Mouse (Mus musculus): ENCODE measurements at regions not wholly inside any gene's neighbourhood (a gene's known extent, or its start where the extent isn't known, plus 50 kb on each side); places are given as distances from the start of the nearest gene placed in this dataset.

DNA sequence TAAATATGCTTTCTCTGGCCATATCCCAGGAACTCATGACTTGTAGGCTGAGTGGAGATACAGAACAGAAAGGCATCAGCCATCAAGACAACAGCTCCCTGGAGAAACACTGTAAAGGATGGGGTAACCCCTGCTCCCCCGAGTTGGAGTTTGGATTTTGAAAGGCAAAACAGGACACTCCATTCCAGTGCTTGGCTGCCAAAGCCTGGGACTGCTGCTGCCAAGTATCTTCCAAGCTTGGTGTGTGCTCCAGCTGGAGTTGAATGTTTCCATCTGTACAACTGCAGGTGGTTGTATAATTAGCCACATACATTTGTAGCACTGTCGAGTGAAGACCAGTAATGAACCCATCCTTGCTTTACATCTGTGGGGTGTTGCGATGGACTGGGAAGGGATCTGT, 62.1 kb downstream of the 4933412E24Rik start:
- POLR2A ChIA-PET = no interaction called here
- CTCF ChIA-PET = no interaction called here

- ChIA-PET CTCF (no interaction called here), POLR2A (no interaction called here)
These were observed 62.6 kb downstream of the 4933412E24Rik start for GRCm38 (mm10) chr15:59953857-59954256.

GRCm38 (mm10) chr15:59950617-59951216, 65.7 kb downstream of the 4933412E24Rik start:
- CTCF ChIA-PET = no interaction called here
- POLR2A ChIA-PET = no interaction called here

GRCm38 (mm10) chr15:59945208-59945607, 71.2 kb downstream of the 4933412E24Rik start:
- ChIA-PET POLR2A (no interaction called here), CTCF (no interaction called here)

- ChIA-PET CTCF (no interaction called here), POLR2A (interaction anchor here in 2 of 4 experiments (0.7 to 1.0 kb wide), 3 partner anchors 10 to 973 kb away, joined by 3 to 4 read pairs (median 4); no protein-coding TSS in a partner anchor)
These were observed 79.9 kb downstream of the 4933412E24Rik start for GRCm38 (mm10) chr15:59936486-59936885.

GRCm38 (mm10) chr15:59913860-59914259, 102.6 kb downstream of the 4933412E24Rik start:
- ChIA-PET POLR2A (interaction anchor here in 1 of 4 experiments (0.7 kb wide), 1 partner anchor 778 kb away, joined by 3 read pairs; no protein-coding TSS in a partner anchor), CTCF (interaction anchor here in 1 of 4 experiments (0.6 kb wide), 1 partner anchor 395 kb away, joined by 3 read pairs; no protein-coding TSS in a partner anchor)

DNA sequence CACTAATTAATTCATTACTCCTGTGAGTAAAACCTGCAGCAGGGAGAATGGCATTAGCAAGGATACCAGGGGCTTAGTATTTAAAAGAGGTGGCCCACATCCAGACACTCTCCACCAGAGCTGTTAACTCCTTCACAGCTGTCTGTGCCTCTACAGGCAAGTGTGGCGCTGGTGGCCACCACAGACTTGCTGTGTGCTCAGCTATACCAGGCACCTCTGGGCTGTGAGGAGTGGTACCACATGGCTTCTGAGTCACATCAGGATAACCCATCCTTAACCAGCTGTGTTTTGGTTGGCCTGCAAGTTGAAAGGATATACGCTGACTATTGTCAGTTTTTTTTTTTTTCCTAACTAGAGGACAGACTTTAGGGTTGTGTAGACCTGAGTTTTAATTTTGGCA, 108.1 kb downstream of the 4933412E24Rik start:
- POLR2A ChIA-PET = interaction anchor here in 1 of 4 experiments (0.7 kb wide), 1 partner anchor 156 kb away, joined by 3 read pairs; no protein-coding TSS in a partner anchor
- CTCF ChIA-PET = interaction anchor here in 1 of 4 experiments (0.6 kb wide), 1 partner anchor 113 kb away, joined by 3 read pairs; no protein-coding TSS in a partner anchor

DNA sequence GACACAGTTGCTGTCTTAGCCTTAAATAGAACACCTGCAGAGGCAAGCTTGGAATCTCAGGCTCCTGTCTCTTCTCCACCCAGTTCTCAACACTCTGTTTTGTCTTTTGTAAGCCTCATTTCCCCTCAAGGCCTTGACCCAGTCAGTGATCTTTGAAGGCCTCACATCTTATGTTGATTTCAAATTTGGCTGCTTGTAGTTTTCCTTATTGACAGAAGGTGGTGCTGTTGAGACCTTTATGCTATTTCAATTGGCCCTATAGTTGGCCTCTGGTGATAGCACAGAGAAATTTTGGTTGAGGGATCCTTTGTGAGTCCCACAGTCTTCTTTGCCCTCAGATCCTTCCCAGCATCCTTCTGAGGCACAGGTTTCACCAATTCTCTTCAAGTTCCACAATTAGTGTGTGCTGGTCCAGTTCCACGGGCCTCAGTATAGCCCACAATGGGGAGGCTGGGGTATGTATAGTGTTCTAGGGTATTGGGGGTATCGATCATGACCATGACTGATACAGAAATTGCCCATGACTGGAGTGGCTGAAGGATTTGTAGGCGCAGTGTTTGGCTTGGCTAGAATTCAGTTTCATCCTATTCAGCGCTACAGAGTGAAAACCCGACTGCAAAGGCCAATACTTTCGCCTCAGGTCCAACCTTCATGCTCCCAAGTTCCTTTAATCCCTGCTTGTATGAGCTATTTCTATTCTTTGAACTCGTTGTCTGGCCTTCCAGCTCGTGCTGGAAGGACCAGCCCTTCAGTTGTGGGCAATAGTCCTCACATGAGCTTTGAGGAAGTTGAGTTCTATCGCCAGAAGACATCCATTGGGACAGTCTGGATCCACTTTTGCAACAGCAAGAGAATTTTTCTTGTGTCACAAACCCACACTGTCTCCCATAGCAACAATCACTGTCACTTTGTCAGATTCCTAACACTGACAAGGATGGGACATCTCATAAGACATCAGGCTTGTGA, 110.3 kb downstream of the 4933412E24Rik start:
- POLR2A ChIA-PET = interaction anchor here in 1 of 4 experiments (1.2 kb wide), 1 partner anchor 16 kb away, joined by 3 read pairs; no protein-coding TSS in a partner anchor
- CTCF ChIA-PET = interaction anchor here in 1 of 4 experiments (0.6 kb wide), 1 partner anchor 11 kb away, joined by 3 read pairs; no protein-coding TSS in a partner anchor

- CTCF ChIA-PET = no interaction called here
- POLR2A ChIA-PET = no interaction called here
These were observed 111.7 kb downstream of the 4933412E24Rik start for GRCm38 (mm10) chr15:59904741-59905140.

GRCm38 (mm10) chr15:59888996-59889395, 127.4 kb downstream of the 4933412E24Rik start:
- POLR2A ChIA-PET = no interaction called here
- CTCF ChIA-PET = no interaction called here

GRCm38 (mm10) chr15:59888131-59888459, 128.3 kb downstream of the 4933412E24Rik start:
- CTCF ChIA-PET = interaction anchor here in 2 of 4 experiments (0.6 to 0.9 kb wide), 2 partner anchors 10 to 24 kb away, joined by 3 to 4 read pairs; no protein-coding TSS in a partner anchor
- POLR2A ChIA-PET = interaction anchor here in 2 of 4 experiments (0.7 to 1.1 kb wide), 2 partner anchors 79 to 549 kb away, joined by 3 read pairs; no protein-coding TSS in a partner anchor

GRCm38 (mm10) chr15:59887381-59888130, 128.9 kb downstream of the 4933412E24Rik start:
- POLR2A ChIA-PET = interaction anchor here in 2 of 4 experiments (0.7 to 1.1 kb wide), 2 partner anchors 79 to 549 kb away, joined by 3 read pairs; no protein-coding TSS in a partner anchor
- CTCF ChIA-PET = interaction anchor here in 2 of 4 experiments (0.6 to 0.9 kb wide), 2 partner anchors 10 to 23 kb away, joined by 3 to 4 read pairs; no protein-coding TSS in a partner anchor

GRCm38 (mm10) chr15:59886036-59886435, 130.4 kb downstream of the 4933412E24Rik start:
- POLR2A ChIA-PET = no interaction called here
- CTCF ChIA-PET = no interaction called here

DNA sequence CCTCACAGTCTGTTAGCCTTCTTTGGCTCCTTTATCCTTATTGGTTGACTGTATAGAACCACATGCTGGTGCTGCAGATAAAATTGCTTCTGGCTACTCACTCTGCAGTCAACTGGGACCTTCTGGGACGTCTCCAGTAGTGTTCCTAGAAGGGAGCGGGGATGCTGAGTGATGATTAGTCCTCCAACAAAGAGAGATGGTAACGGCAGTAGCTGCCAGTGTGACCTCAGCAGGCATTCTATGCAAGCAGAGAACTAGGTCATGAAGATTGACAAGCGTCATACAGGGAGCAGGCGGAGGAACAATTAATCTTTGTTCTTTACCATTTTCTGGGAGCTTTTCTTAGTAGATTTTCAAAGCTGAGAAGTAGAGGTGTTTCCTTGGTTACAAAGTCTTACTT, 134.0 kb downstream of the 4933412E24Rik start:
- CTCF ChIA-PET = no interaction called here
- POLR2A ChIA-PET = no interaction called here

GRCm38 (mm10) chr15:59880426-59880825, 136.0 kb downstream of the 4933412E24Rik start:
- ChIA-PET POLR2A (no interaction called here), CTCF (no interaction called here)

- ChIA-PET POLR2A (interaction anchor here in 1 of 4 experiments (0.7 kb wide), 1 partner anchor 930 kb away, joined by 3 read pairs; no protein-coding TSS in a partner anchor), CTCF (interaction anchor here in 1 of 4 experiments (0.5 to 1.1 kb wide), 4 partner anchors 10 to 484 kb away, joined by 3 to 5 read pairs (median 3); no protein-coding TSS in a partner anchor)
These were observed 137.1 kb downstream of the 4933412E24Rik start for GRCm38 (mm10) chr15:59879311-59879710.

GRCm38 (mm10) chr15:59876279-59876742, 140.1 kb downstream of the 4933412E24Rik start:
- ChIA-PET CTCF (interaction anchor here in 2 of 4 experiments (1.3 to 3.3 kb wide), 4 partner anchors 9 to 15 kb away, joined by 3 to 17 read pairs (median 6); no protein-coding TSS in a partner anchor), POLR2A (no interaction called here)

GRCm38 (mm10) chr15:59866701-59867100, 149.7 kb downstream of the 4933412E24Rik start:
- ChIA-PET CTCF (no interaction called here), POLR2A (no interaction called here)
